Mouse (Mus musculus): ENCODE data around the gene Irx4.

- TF ChIP-seq CTCF (conservative IDR thresholded peaks at IDR 0.05; ENCODE audit: insufficient read depth, insufficient read length, low read depth, low read length) (no peak), POLR2A (IDR thresholded peaks at IDR 0.05; ENCODE audit: low read depth, low read length) (no peak)
Observed at GRCm38 (mm10) chr13:73261881-73262280, 1.6 kb downstream of the Irx4 start.

Data from kidney, adult 2 months (tissue).